Mouse (Mus musculus): Measurements from ENCODE around the gene Mapk8ip1.
A peak's percentile ranks its signal among the peaks of the same experiment; 100 is the strongest.

Mapk8ip1 gene

GRCm38 (mm10) chr2:92372767-92373436 is 28.2 kb downstream of the Mapk8ip1 start:
- DNase-seq (ENCODE audit: low spot score), result peak; percentile 69

- DNase-seq (ENCODE audit: low spot score), result no peak
These were observed 28.9 kb downstream of the Mapk8ip1 start for GRCm38 (mm10) chr2:92371971-92372690.

GRCm38 (mm10) chr2:92370821-92371805 is 29.9 kb downstream of the Mapk8ip1 start:
- peak; percentile 85 for DNase-seq (ENCODE audit: low spot score)

GRCm38 (mm10) chr2:92370375-92370774 is 30.7 kb downstream of the Mapk8ip1 start:
- DNase-seq (ENCODE audit: low spot score), result no peak

- DNase-seq (ENCODE audit: low spot score), result no peak
These were observed 33.6 kb downstream of the Mapk8ip1 start for GRCm38 (mm10) chr2:92367383-92368029.

- DNase-seq (ENCODE audit: low spot score), result no peak
These were observed 35.5 kb downstream of the Mapk8ip1 start for GRCm38 (mm10) chr2:92365568-92365967.

GRCm38 (mm10) chr2:92364086-92364485 is 37.0 kb downstream of the Mapk8ip1 start:
- DNase-seq (ENCODE audit: low spot score), result no peak

GRCm38 (mm10) chr2:92362571-92363228 is 38.4 kb downstream of the Mapk8ip1 start:
- no peak for DNase-seq (ENCODE audit: low spot score)

GRCm38 (mm10) chr2:92361795-92362194 is 39.3 kb downstream of the Mapk8ip1 start:
- no peak for DNase-seq (ENCODE audit: low spot score)

GRCm38 (mm10) chr2:92360893-92361292 is 40.2 kb downstream of the Mapk8ip1 start:
- DNase-seq (ENCODE audit: low spot score), result no peak

- no peak for DNase-seq (ENCODE audit: low spot score)
These were observed 40.8 kb downstream of the Mapk8ip1 start for GRCm38 (mm10) chr2:92360186-92360823.

- DNase-seq (ENCODE audit: low spot score), result no peak
These were observed 41.8 kb downstream of the Mapk8ip1 start for GRCm38 (mm10) chr2:92359301-92359700.

- DNase-seq (ENCODE audit: low spot score), result no peak
These were observed 46.8 kb downstream of the Mapk8ip1 start for GRCm38 (mm10) chr2:92354224-92354623.

GRCm38 (mm10) chr2:92353402-92353801 is 47.7 kb downstream of the Mapk8ip1 start:
- DNase-seq (ENCODE audit: low spot score), result no peak

GRCm38 (mm10) chr2:92350686-92351085 is 50.4 kb downstream of the Mapk8ip1 start:
- DNase-seq (ENCODE audit: low spot score), result no peak

- no peak for DNase-seq (ENCODE audit: low spot score)
These were observed 51.3 kb downstream of the Mapk8ip1 start for GRCm38 (mm10) chr2:92349589-92350425.

- no peak for DNase-seq (ENCODE audit: low spot score)
These were observed 53.9 kb downstream of the Mapk8ip1 start for GRCm38 (mm10) chr2:92347191-92347590.

- DNase-seq (ENCODE audit: low spot score), result no peak
These were observed 58.6 kb downstream of the Mapk8ip1 start for GRCm38 (mm10) chr2:92342418-92342817.

Data from ovary, postnatal 36 days (tissue).